Mouse (Mus musculus) heart, embryonic 10.5 days (tissue): ENCODE measurements around the gene Cuedc1. TPM values are rescaled to one million over a fixed set of nuclear protein-coding genes. Genes with fewer than 3 reads are reported as not detected.

ENCODE experiments used
- DNase-seq: peaks from one replicate; pipeline ENCODE4 v3.0.0-alpha.2; 2017; ENCODE audit warnings: low spot score
- H3K27ac ChIP-seq: fragments of 300-500 bp; sonication (generic); 2 replicates; pipeline ENCODE4 v1.5.1; 2016; ENCODE audit warnings: mild to moderate bottlenecking
- H3K27me3 ChIP-seq: fragments of 300-500 bp; sonication (generic); 2 replicates; pipeline ENCODE4 v1.6.1; 2016; ENCODE audit warnings: mild to moderate bottlenecking; ENCODE audit not compliant: poor library complexity, insufficient read depth, severe bottlenecking
- H3K36me3 ChIP-seq: fragments of 300-500 bp; sonication (generic); 2 replicates; pipeline ENCODE4 v1.6.1; 2016; ENCODE audit warnings: mild to moderate bottlenecking, moderate library complexity
- H3K4me1 ChIP-seq: fragments of 300-500 bp; sonication (generic); 2 replicates; pipeline ENCODE4 v1.6.1; 2016; ENCODE audit warnings: mild to moderate bottlenecking
- H3K4me3 ChIP-seq: fragments of 300-500 bp; sonication (generic); 2 replicates; pipeline ENCODE4 v1.5.1; 2016; ENCODE audit warnings: mild to moderate bottlenecking, moderate library complexity
- H3K9me3 ChIP-seq: fragments of 300-500 bp; sonication (generic); 2 replicates; pipeline ENCODE4 v1.6.1; 2016; ENCODE audit warnings: mild to moderate bottlenecking, moderate library complexity
- WGBS: fragments of 180-500 bp; shearing (Covaris S2); methylation state at CpG from one replicate; pipeline ENCODE4 v1.1.7; 2016; 5-methylcytosine and 5-hydroxymethylcytosine counted together
- polyA plus RNA-seq: library from polyadenylated mRNA; unstranded; fragments of >200 nt; fragmentation: Nextera tagmentation; extraction: Ambion mirVana; gene quantifications from 2 replicates; pipeline ENCODE4 v1.2.1, GENCODE M21; 2016

Cuedc1 gene
- polyA plus RNA-seq, 1 experiment from 2014 or later, result 17.9 TPM

GRCm38 (mm10) chr11:88129281-88129680 is 31.4 kb downstream of the Cuedc1 start:
- H3K27me3 ChIP-seq, result no peaks in the 10 kb centered on the region
- H3K27ac ChIP-seq, result no peak overlapping the region
- H3K4me1 ChIP-seq, result peaks cover 41% of the 10 kb centered on the region
- 60% methylated on average over 3 of the region's 3 CpGs for WGBS
- no peak overlapping the region for H3K4me3 ChIP-seq
- no peak for DNase-seq
- peaks cover 4% of the 10 kb centered on the region; the same call in 1 of the 2 replicates for H3K36me3 ChIP-seq
- H3K9me3 ChIP-seq, result no peaks in the 10 kb centered on the region

GRCm38 (mm10) chr11:88129935-88130334 is 32.1 kb downstream of the Cuedc1 start:
- peaks cover 40% of the 10 kb centered on the region for H3K4me1 ChIP-seq
- H3K4me3 ChIP-seq, result no peak overlapping the region
- no peak for DNase-seq
- WGBS, result 92% methylated on average over 10 of the region's 10 CpGs
- no peak overlapping the region for H3K27ac ChIP-seq
- no peaks in the 10 kb centered on the region for H3K27me3 ChIP-seq
- H3K36me3 ChIP-seq, result peaks cover 4% of the 10 kb centered on the region; the same call in 1 of the 2 replicates
- no peaks in the 10 kb centered on the region for H3K9me3 ChIP-seq

DNA sequence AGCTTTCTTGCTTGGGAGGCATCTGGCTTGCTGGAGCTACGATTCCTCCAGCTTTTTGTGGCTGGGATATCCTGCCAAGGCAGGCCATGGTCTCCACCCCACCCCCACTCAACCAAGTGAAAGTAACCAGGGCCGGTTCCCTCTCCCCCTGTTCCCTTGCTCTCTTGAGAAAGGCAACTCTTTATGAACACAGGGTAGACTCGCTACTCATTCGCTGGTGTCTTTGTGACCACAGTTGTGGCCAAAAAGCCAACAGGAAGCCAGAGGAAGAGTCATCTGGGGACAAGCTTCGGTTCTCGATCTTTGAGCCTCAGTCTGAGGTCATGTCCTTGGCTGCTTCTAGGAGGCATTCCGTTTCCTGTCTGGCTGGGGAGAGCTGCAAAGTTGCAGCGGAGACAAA is 34.0 kb downstream of the Cuedc1 start:
- no peak for DNase-seq
- Histone ChIP-seq H3K27ac (peak overlapping the region; percentile 85), H3K4me1 (peaks cover 24% of the 10 kb centered on the region), H3K4me3 (no peak overlapping the region), H3K27me3 (no peaks in the 10 kb centered on the region), H3K9me3 (no peaks in the 10 kb centered on the region), H3K36me3 (peaks cover 4% of the 10 kb centered on the region; the same call in 1 of the 2 replicates)
- WGBS, result 37% methylated on average over 8 of the region's 8 CpGs

- no peak for DNase-seq
- peaks cover 51% of the 10 kb centered on the region for H3K4me1 ChIP-seq
- H3K27me3 ChIP-seq, result no peaks in the 10 kb centered on the region
- peaks cover 4% of the 10 kb centered on the region; the same call in 1 of the 2 replicates for H3K36me3 ChIP-seq
- H3K27ac ChIP-seq, result no peak overlapping the region
- no peak overlapping the region for H3K4me3 ChIP-seq
- no peaks in the 10 kb centered on the region for H3K9me3 ChIP-seq
- 54% methylated on average over 7 of the region's 7 CpGs for WGBS
Observed at GRCm38 (mm10) chr11:88135218-88135617, 37.4 kb downstream of the Cuedc1 start.

GRCm38 (mm10) chr11:88137814-88138425 is 40.1 kb downstream of the Cuedc1 start:
- H3K9me3 ChIP-seq, result no peaks in the 10 kb centered on the region
- DNase-seq, result no peak
- H3K36me3 ChIP-seq, result peaks cover 4% of the 10 kb centered on the region; the same call in 1 of the 2 replicates
- H3K4me1 ChIP-seq, result peaks cover 50% of the 10 kb centered on the region
- WGBS, result 72% methylated on average over 12 of the region's 12 CpGs
- H3K27ac ChIP-seq, result peak overlapping the region; percentile 63; the same call in 1 of the 2 replicates
- no peak overlapping the region for H3K4me3 ChIP-seq
- H3K27me3 ChIP-seq, result no peaks in the 10 kb centered on the region

DNA sequence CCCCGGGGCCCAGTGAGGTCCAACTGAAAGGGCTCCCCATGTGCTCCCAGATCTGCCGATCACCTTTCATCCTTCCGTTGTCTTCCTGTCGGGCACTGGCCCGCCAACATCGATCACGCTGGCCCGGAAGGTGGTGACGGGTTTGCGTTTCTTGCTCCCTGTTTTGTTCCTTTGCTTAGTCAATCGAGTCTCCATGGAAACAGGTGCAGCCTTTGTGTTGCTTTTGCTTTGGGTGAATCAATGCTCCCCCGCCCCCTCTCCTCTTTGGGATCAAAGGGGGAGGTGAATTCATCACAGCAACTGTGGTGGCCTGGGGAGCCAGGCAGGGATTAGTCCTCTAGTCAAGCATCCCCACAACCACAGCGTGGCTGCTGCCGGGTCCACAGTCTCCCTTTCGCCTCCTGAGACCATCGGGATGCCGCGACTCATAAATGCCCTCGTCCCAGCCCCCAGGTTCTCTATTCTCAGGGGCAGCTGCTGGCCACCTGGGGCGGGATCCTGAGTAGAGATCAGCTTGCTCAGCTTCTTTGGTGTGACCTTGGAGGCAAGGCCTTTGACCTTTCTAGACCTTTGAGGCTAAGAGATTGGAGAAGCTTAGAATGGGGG is 41.5 kb downstream of the Cuedc1 start:
- H3K27ac ChIP-seq, result peak overlapping the region; percentile 77
- H3K4me1 ChIP-seq, result peaks cover 50% of the 10 kb centered on the region
- peaks cover 5% of the 10 kb centered on the region for H3K36me3 ChIP-seq
- no peaks in the 10 kb centered on the region for H3K9me3 ChIP-seq
- H3K4me3 ChIP-seq, result peak overlapping the region; percentile 25
- H3K27me3 ChIP-seq, result no peaks in the 10 kb centered on the region
- no peak for DNase-seq
- 8% methylated on average over 20 of the region's 20 CpGs for WGBS

DNA sequence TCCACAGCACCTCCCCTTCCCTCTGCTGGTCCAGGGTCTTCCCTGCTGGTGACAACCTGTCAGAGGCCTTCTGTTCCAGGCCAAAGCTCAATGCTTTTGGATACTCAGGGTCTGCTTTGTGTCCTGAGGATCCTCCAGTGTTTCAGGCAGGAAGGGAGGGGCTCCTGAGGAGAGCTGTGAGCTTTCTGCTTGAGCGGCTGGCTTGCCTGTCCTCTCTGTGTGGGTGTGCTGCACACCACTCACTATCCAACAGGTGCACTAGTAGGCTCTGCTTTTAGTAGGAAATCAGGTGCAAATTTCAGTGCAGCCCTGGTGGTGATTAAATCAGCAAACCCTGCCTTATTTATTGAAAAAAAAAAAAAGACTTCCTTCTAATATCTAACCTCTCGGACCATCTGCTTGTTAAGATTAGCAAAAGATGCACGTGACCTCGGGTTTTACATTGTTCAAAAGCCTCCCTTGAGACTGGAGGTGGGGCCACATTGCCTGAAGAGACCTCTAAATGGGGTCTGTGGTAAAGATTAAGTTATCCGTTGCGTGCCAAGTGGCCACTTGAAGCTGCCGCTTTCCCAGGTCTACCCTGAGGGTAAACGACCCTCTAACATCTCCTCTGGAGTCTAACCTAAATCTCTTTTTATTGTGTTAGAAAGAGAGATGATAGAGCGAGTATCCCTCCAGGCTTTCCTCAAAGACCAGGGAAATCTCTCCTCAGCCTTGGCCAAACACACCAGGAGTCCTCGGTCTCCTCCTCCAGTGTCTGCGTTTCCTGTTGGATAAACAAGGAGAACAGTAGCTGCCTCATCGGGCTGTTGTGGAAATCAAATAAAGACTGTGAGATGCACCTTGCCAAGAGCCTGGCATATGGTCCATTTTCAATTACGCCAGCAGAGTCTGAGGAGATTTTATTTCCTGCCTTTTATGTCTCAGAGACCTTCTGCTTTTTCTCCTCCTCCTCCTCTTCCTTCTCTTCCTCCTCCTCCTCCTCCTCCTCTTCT is 42.5 kb downstream of the Cuedc1 start:
- peak overlapping the region; percentile 77 for H3K27ac ChIP-seq
- peaks cover 5% of the 10 kb centered on the region for H3K36me3 ChIP-seq
- H3K4me1 ChIP-seq, result peaks cover 60% of the 10 kb centered on the region
- peak overlapping the region; percentile 3; the same call in 1 of the 2 replicates for H3K4me3 ChIP-seq
- DNase-seq, result no peak
- WGBS, result 16% methylated on average over 13 of the region's 13 CpGs
- H3K9me3 ChIP-seq, result no peaks in the 10 kb centered on the region
- H3K27me3 ChIP-seq, result no peaks in the 10 kb centered on the region

DNA sequence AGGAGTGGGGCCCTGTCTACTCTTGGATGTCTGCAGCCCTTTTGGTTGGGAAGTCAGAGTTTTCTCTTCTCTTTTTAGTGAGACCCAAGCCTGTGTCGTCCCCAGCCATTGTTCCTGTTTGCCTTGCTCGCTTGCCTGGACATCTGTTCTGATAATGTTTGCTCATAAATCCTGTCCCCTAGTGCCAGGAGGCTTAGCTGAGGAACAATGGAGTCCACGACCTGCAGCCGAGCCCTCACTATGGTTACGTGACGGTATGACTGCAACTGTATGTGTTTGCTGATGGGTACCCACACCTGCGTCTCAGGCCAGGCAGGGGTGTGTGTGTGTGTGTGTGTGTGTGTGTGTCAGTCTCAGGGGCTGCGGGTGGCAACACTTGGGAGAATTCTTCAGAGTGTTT is 44.5 kb downstream of the Cuedc1 start:
- Histone ChIP-seq H3K4me1 (peaks cover 79% of the 10 kb centered on the region), H3K27me3 (no peaks in the 10 kb centered on the region), H3K27ac (no peak overlapping the region), H3K36me3 (peaks cover 5% of the 10 kb centered on the region), H3K4me3 (no peak overlapping the region), H3K9me3 (no peaks in the 10 kb centered on the region)
- DNase-seq, result no peak
- WGBS, result 66% methylated on average over 8 of the region's 8 CpGs

GRCm38 (mm10) chr11:88144100-88144499 is 46.2 kb downstream of the Cuedc1 start:
- 68% methylated on average over 4 of the region's 4 CpGs for WGBS
- no peaks in the 10 kb centered on the region for H3K27me3 ChIP-seq
- H3K27ac ChIP-seq, result no peak overlapping the region
- peaks cover 79% of the 10 kb centered on the region for H3K4me1 ChIP-seq
- no peaks in the 10 kb centered on the region for H3K9me3 ChIP-seq
- no peak overlapping the region for H3K4me3 ChIP-seq
- DNase-seq, result no peak
- peaks cover 5% of the 10 kb centered on the region for H3K36me3 ChIP-seq

DNA sequence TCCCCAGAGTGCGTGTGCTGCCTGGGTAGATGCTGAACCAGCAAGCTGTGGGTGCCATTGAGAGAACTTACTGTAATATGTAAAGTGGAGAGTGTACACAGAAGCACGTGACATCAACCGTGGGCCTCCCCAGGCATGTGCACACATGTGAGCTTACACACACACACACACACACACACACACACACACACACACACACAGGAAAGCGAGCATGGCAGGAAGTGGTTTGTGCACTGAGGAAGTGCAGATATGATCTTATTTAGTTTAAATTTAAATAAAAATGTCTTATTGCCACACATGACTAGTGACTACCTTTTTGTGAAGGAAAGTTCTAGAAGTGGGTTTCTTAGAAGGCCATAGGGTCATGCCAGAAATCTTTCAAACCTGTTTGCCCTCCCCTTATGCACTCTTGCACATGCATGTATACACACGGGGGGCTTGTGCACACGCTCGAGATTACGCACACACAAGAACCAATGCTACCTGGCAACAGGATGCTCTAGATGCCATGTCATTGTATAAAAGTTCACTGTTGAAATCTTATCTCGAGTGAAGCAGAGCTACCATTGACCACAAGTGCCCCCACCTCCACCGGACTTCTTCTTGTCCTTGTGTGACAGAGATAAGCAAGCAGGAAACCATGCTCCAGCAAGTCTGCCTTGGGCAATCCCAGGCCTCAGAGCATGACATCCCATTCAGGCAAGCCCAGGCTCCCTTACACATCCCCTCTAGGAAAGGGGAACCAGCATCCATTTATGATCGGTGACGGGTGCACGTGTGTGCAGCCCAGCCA is 47.6 kb downstream of the Cuedc1 start:
- Histone ChIP-seq H3K4me1 (peaks cover 73% of the 10 kb centered on the region), H3K4me3 (no peak overlapping the region), H3K27me3 (no peaks in the 10 kb centered on the region), H3K36me3 (peaks cover 5% of the 10 kb centered on the region), H3K27ac (peak overlapping the region; percentile 89), H3K9me3 (no peaks in the 10 kb centered on the region)
- DNase-seq, result no peak
- 49% methylated on average over 13 of the region's 13 CpGs for WGBS

DNA sequence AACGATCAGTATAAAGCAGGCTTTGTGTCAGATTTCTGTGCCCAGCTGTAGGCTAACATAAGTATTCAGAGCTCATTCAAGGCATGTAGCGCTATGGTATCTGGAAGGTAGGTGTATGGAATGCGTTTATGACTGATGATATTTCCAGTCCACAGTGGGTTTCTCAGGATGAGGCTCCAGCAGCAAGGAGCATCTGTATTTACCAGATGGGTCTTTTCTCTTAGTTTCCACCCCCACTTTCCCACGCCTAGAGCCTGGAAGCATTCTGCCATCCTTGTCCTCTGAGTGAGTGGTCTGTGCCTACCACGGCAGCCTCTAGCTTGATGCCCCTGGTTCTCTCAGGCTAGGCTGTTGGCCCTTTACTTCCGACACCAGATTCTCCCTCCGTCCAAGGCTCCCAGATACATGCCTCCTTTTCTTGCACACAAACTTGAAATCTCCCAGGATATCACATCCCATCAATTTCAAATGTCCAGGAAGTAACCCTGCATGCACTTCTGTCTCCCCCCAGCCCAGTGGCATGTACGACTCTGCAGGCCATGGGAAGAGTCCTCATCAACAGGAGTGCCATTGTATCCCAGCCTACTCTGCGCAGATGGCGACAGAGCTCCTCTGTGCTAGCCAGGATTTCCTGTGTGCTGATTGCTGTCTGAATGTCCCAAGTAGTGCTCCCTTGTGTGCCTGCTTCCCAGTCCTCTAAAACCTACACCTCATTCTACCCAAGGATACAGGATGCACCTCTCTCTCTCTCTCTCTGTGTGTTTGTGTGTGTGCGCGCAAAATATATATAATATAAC is 48.6 kb downstream of the Cuedc1 start:
- H3K4me3 ChIP-seq, result no peak overlapping the region
- WGBS, result 73% methylated on average over 12 of the region's 12 CpGs
- H3K9me3 ChIP-seq, result no peaks in the 10 kb centered on the region
- DNase-seq, result no peak
- H3K27ac ChIP-seq, result peak overlapping the region; percentile 89
- H3K27me3 ChIP-seq, result no peaks in the 10 kb centered on the region
- H3K4me1 ChIP-seq, result peaks cover 74% of the 10 kb centered on the region
- peaks cover 5% of the 10 kb centered on the region for H3K36me3 ChIP-seq
